Comparison of ENCODE assay signal across 24 mouse cellular contexts in genomic region chr12:104131041-104131440, GRCm38 (mm10). TPM values are rescaled to one million over a fixed set of nuclear protein-coding genes. Genes with fewer than 3 reads are reported as not detected.
DNase-seq lines count a peak whose midpoint lies in the region; ATAC-seq and TF ChIP-seq lines count a peak whose summit lies in the region.
"Had no signal": no experiment of that assay in that cellular context is flagged by ENCODE, and none has a peak within 500 bp of the region (broad histone marks: within the 10 kb centered on the region; RNA-seq: fewer than 3 reads in every experiment).

No protein-coding gene starts in this region.

- intact Hi-C loops in heart, postnatal 14 days (cut with DNase I): no loop called here

- no peaks in the 10 kb centered on the region for H3K9me3 ChIP-seq in heart, embryonic 13.5 days
- no peaks in the 10 kb centered on the region for H3K9me3 ChIP-seq in forebrain, embryonic 11.5 days (ENCODE audit: control insufficient read depth, low read length)
- H3K9me3 ChIP-seq: embryonic facial prominence, embryonic 13.5 days; forebrain, embryonic 15.5 days; limb, embryonic 10.5 days; liver, embryonic 12.5 days; stomach, embryonic 15.5 days had no signal

- no peak for TF ChIP-seq CTCF in lung, adult 2 months (IDR thresholded peaks at IDR 0.05; ENCODE audit: insufficient read depth, low read length)

- DNase-seq in heart, postnatal 14 days: no peak
- peak; percentile 37 for DNase-seq in lung, postnatal 25 days (ENCODE audit: low spot score)
- DNase-seq in lung, adult 2 months: no peak
- DNase-seq in skeletal muscle tissue, adult 2 months (ENCODE audit: low read depth, low spot score): peak; percentile 46
- DNase-seq in testis, postnatal 10 days (ENCODE audit: low spot score): no peak
- DNase-seq in forebrain, embryonic 11.5 days (ENCODE audit: low spot score): no peak
- DNase-seq: cerebellum, adult 9-10 months; kidney, adult 8-10 months; kidney, postnatal 25 days; layer of hippocampus, adult 9-11 months; lung, embryonic 14.5 days; right cerebral cortex, postnatal 25 days; thymus, adult 2 months had no signal

- TF ChIP-seq POLR2A in lung, adult 2 months (IDR thresholded peaks at IDR 0.05; ENCODE audit: borderline replicate concordance, extremely low read depth, low read depth, low read length): no peak

- no peak overlapping the region for H3K9ac ChIP-seq in heart, embryonic 13.5 days
- H3K9ac ChIP-seq in forebrain, embryonic 11.5 days (ENCODE audit: low read length): no peak overlapping the region
- H3K9ac ChIP-seq: embryonic facial prominence, embryonic 13.5 days; forebrain, embryonic 15.5 days; hindbrain, embryonic 14.5 days; liver, embryonic 12.5 days; lung, embryonic 14.5 days; stomach, embryonic 15.5 days had no signal

- H3K36me3 ChIP-seq in heart, embryonic 13.5 days: no peaks in the 10 kb centered on the region
- H3K36me3 ChIP-seq in forebrain, embryonic 11.5 days (ENCODE audit: control insufficient read depth, insufficient read depth, low read length): no peaks in the 10 kb centered on the region
- H3K36me3 ChIP-seq: embryonic facial prominence, embryonic 13.5 days; forebrain, embryonic 15.5 days; limb, embryonic 10.5 days; liver, embryonic 12.5 days; stomach, embryonic 15.5 days had no signal

- H3K27me3 ChIP-seq in heart, embryonic 13.5 days (replicated peaks): no peaks in the 10 kb centered on the region; the same call in none of the 2 replicates
- H3K27me3 ChIP-seq in forebrain, embryonic 11.5 days (ENCODE audit: control insufficient read depth, insufficient read depth, low read length): no peaks in the 10 kb centered on the region
- H3K27me3 ChIP-seq: embryonic facial prominence, embryonic 13.5 days; forebrain, embryonic 15.5 days; liver, embryonic 12.5 days; stomach, embryonic 15.5 days had no signal

- no peak for ATAC-seq in heart, embryonic 13.5 days (ENCODE audit: extremely low read depth, insufficient number of reproducible peaks, low FRiP score, low TSS enrichment)
- ATAC-seq in common myeloid progenitor, adult 5-6 weeks (replicated peaks; ENCODE audit: low read depth, poor library complexity, severe bottlenecking): peak; percentile 77
- no peak for ATAC-seq in forebrain, embryonic 11.5 days (replicated peaks; ENCODE audit: low FRiP score)
- ATAC-seq: forebrain, embryonic 15.5 days; liver, embryonic 12.5 days had no signal

- H3K27ac ChIP-seq in heart, embryonic 13.5 days (replicated peaks): peak overlapping the region; percentile 43
- H3K27ac ChIP-seq in forebrain, embryonic 11.5 days (ENCODE audit: low read depth, low read length): no peak overlapping the region
- H3K27ac ChIP-seq: embryonic facial prominence, embryonic 13.5 days; forebrain, embryonic 15.5 days; hindbrain, embryonic 14.5 days; left cerebral cortex, adult 2 months; limb, embryonic 10.5 days; liver, embryonic 12.5 days; stomach, embryonic 15.5 days had no signal

- no peak overlapping the region for H3K4me2 ChIP-seq in heart, embryonic 13.5 days
- no peak overlapping the region for H3K4me2 ChIP-seq in forebrain, embryonic 11.5 days (ENCODE audit: low read depth, low read length, severe bottlenecking)
- H3K4me2 ChIP-seq: embryonic facial prominence, embryonic 13.5 days; forebrain, embryonic 15.5 days; hindbrain, embryonic 14.5 days; liver, embryonic 12.5 days; lung, embryonic 14.5 days; stomach, embryonic 15.5 days had no signal

- H3K4me3 ChIP-seq in heart, embryonic 13.5 days: no peak overlapping the region
- no peak overlapping the region for H3K4me3 ChIP-seq in lung, adult 2 months (replicated peaks; ENCODE audit: extremely low read depth, low read depth, low read length)
- H3K4me3 ChIP-seq in forebrain, embryonic 11.5 days (ENCODE audit: low read depth, low read length): no peak overlapping the region
- H3K4me3 ChIP-seq: embryonic facial prominence, embryonic 13.5 days; forebrain, embryonic 15.5 days; left cerebral cortex, adult 2 months; limb, embryonic 10.5 days; liver, embryonic 12.5 days; stomach, embryonic 15.5 days had no signal

- peaks cover 14% of the 10 kb centered on the region; the same call in 1 of the 2 replicates for H3K4me1 ChIP-seq in heart, embryonic 13.5 days
- H3K4me1 ChIP-seq in lung, adult 2 months (ENCODE audit: control insufficient read depth, insufficient read depth, low read length): no peaks in the 10 kb centered on the region
- no peaks in the 10 kb centered on the region for H3K4me1 ChIP-seq in forebrain, embryonic 11.5 days (replicated peaks; ENCODE audit: control insufficient read depth, insufficient read depth, low read length)
- H3K4me1 ChIP-seq: embryonic facial prominence, embryonic 13.5 days; forebrain, embryonic 15.5 days; limb, embryonic 10.5 days; liver, embryonic 12.5 days; stomach, embryonic 15.5 days had no signal

RNA-seq across cellular contexts. Expression of gene Serpina3b, which starts 3.2 kb away (rescaled TPM):
- 0.11 and 0.16 TPM in 2 replicates for polyA plus RNA-seq in heart, embryonic 13.5 days (2015; fragmentation: Nextera tagmentation; extraction: Ambion mirVana)
- total RNA-seq in heart, postnatal 14 days (2021): not detected
- 0.15 TPM in 1 of 2 replicates, not detected in the other for polyA plus RNA-seq in lung, adult 2 months (2012; rRNA removed)
- 0.10 and 0.27 TPM in 2 replicates for total RNA-seq in common myeloid progenitor, adult 5-6 weeks (2017)
- not detected in 2 replicates for polyA plus RNA-seq in forebrain, embryonic 11.5 days (2014; fragmentation: Nextera tagmentation; extraction: Ambion mirVana)
- total RNA-seq: gastrocnemius, postnatal 4 days; left cerebral cortex, adult 2 months had no signal
- polyA plus RNA-seq: embryonic facial prominence, embryonic 13.5 days; forebrain, embryonic 15.5 days; hindbrain, embryonic 14.5 days; intestine, embryonic 14.5 days; limb, embryonic 10.5 days; lung, embryonic 14.5 days; stomach, embryonic 15.5 days had no signal

RNA-seq across cellular contexts. Expression of gene Serpina3a, which starts 18.5 kb away (rescaled TPM):
- not detected in 2 replicates for polyA plus RNA-seq in heart, embryonic 13.5 days (2015; fragmentation: Nextera tagmentation; extraction: Ambion mirVana)
- not detected for total RNA-seq in heart, postnatal 14 days (2021)
- polyA plus RNA-seq in lung, adult 2 months (2012; rRNA removed): not detected in 2 replicates
- not detected in 2 replicates for total RNA-seq in common myeloid progenitor, adult 5-6 weeks (2017)
- not detected in 2 replicates for polyA plus RNA-seq in forebrain, embryonic 11.5 days (2014; fragmentation: Nextera tagmentation; extraction: Ambion mirVana)
- total RNA-seq: gastrocnemius, postnatal 4 days; left cerebral cortex, adult 2 months had no signal
- polyA plus RNA-seq: embryonic facial prominence, embryonic 13.5 days; forebrain, embryonic 15.5 days; hindbrain, embryonic 14.5 days; intestine, embryonic 14.5 days; limb, embryonic 10.5 days; liver, embryonic 12.5 days; lung, embryonic 14.5 days; stomach, embryonic 15.5 days; thymus, adult 2 months had no signal

RNA-seq across cellular contexts. Expression of gene Serpina3c, which starts 22.6 kb away (rescaled TPM):
- 0.13 TPM in 1 of 2 replicates, not detected in the other for polyA plus RNA-seq in heart, embryonic 13.5 days (2015; fragmentation: Nextera tagmentation; extraction: Ambion mirVana)
- 1 to 10 TPM in 1 of 2 experiments, under 1 TPM in 1; 0.83 to 2.0 TPM for total RNA-seq in heart, postnatal 14 days (2021)
- 7.3 and 12.0 TPM in 2 replicates for polyA plus RNA-seq in lung, adult 2 months (2012; rRNA removed)
- total RNA-seq in common myeloid progenitor, adult 5-6 weeks (2017): not detected in 2 replicates
- polyA plus RNA-seq in forebrain, embryonic 11.5 days (2014; fragmentation: Nextera tagmentation; extraction: Ambion mirVana): not detected in 2 replicates
- total RNA-seq: left cerebral cortex, adult 2 months had no signal
- polyA plus RNA-seq: embryonic facial prominence, embryonic 13.5 days; forebrain, embryonic 15.5 days; hindbrain, embryonic 14.5 days; intestine, embryonic 14.5 days; limb, embryonic 10.5 days; liver, embryonic 12.5 days; lung, embryonic 14.5 days; stomach, embryonic 15.5 days had no signal

RNA-seq across cellular contexts. Expression of gene Serpina5, which starts 30.1 kb away (rescaled TPM):
- not detected in 2 replicates for polyA plus RNA-seq in heart, embryonic 13.5 days (2015; fragmentation: Nextera tagmentation; extraction: Ambion mirVana)
- not detected for total RNA-seq in heart, postnatal 14 days (2021)
- not detected in 2 replicates for polyA plus RNA-seq in lung, adult 2 months (2012; rRNA removed)
- not detected in 2 replicates for total RNA-seq in common myeloid progenitor, adult 5-6 weeks (2017)
- not detected in 2 replicates for polyA plus RNA-seq in forebrain, embryonic 11.5 days (2014; fragmentation: Nextera tagmentation; extraction: Ambion mirVana)
- total RNA-seq: gastrocnemius, postnatal 4 days; left cerebral cortex, adult 2 months had no signal
- polyA plus RNA-seq: embryonic facial prominence, embryonic 13.5 days; forebrain, embryonic 15.5 days; hindbrain, embryonic 14.5 days; intestine, embryonic 14.5 days; limb, embryonic 10.5 days; liver, embryonic 12.5 days; lung, embryonic 14.5 days had no signal

Comparison
In these comparisons a context has a peak if more than half of its experiments do, and no peak if none do; other contexts are left out.
1. DNase-seq: peak in lung, postnatal 25 days (single experiment) and skeletal muscle tissue, adult 2 months (single experiment); none in heart, postnatal 14 days (0 of 2), lung, adult 2 months (single experiment), testis, postnatal 10 days (single experiment) and forebrain, embryonic 11.5 days (single experiment).